Mouse (Mus musculus) midbrain, embryonic 12.5 days (tissue): ENCODE data around the gene Pde4d. TPM values are rescaled to one million over a fixed set of nuclear protein-coding genes. Genes with fewer than 3 reads are reported as not detected.

Source experiments
- ATAC-seq: fragments of 200-750 bp; cut with Nextera tagmentation; 2 replicates; pipeline ENCODE4 v1.8.0; 2017; ENCODE audit warnings: low read depth, moderate TSS enrichment, moderate library complexity; ENCODE audit not compliant: low FRiP score
- H3K27ac ChIP-seq: fragments of 300-500 bp; sonication (generic); replicated peaks from 2 replicates; pipeline ENCODE4 v1.5.1; 2016; ENCODE audit warnings: mild to moderate bottlenecking
- H3K27me3 ChIP-seq: fragments of 300-500 bp; sonication (generic); 2 replicates; pipeline ENCODE4 v1.6.1; 2016; ENCODE audit warnings: mild to moderate bottlenecking
- H3K36me3 ChIP-seq: fragments of 300-500 bp; sonication (generic); 2 replicates; pipeline ENCODE4 v1.6.1; 2016
- H3K4me1 ChIP-seq: fragments of 300-500 bp; sonication (generic); 2 replicates; pipeline ENCODE4 v1.6.1; 2016
- H3K4me2 ChIP-seq: fragments of 300-500 bp; sonication (generic); replicated peaks from 2 replicates; pipeline ENCODE4 v1.6.1; 2016; ENCODE audit warnings: mild to moderate bottlenecking, moderate library complexity
- H3K4me3 ChIP-seq: fragments of 300-500 bp; sonication (generic); 2 replicates; pipeline ENCODE4 v1.5.1; 2016; ENCODE audit warnings: mild to moderate bottlenecking
- H3K9ac ChIP-seq: fragments of 300-500 bp; sonication (generic); replicated peaks from 2 replicates; pipeline ENCODE4 v1.6.1; 2016; ENCODE audit warnings: mild to moderate bottlenecking, moderate library complexity
- H3K9me3 ChIP-seq: fragments of 300-500 bp; sonication (generic); 2 replicates; pipeline ENCODE4 v1.6.1; 2016; ENCODE audit warnings: mild to moderate bottlenecking
- WGBS: fragments of 180-500 bp; shearing (Covaris S2); methylation state at CpG from one replicate; pipeline ENCODE4 v1.1.7; 2016; 5-methylcytosine and 5-hydroxymethylcytosine counted together
- polyA plus RNA-seq: library from polyadenylated mRNA; unstranded; fragments of >200 nt; fragmentation: Nextera tagmentation; extraction: Ambion mirVana; gene quantifications from 2 replicates; pipeline ENCODE4 v1.2.1, GENCODE M21; 2016

Gene Pde4d
- polyA plus RNA-seq, 1 experiment from 2014 or later: 21.4 TPM

- Histone ChIP-seq H3K36me3 (no peaks in the 10 kb centered on the region), H3K9me3 (0 out of 2 replicates have a peak, but pooled peaks cover 3% of the 10 kb centered on the region), H3K27me3 (no peaks in the 10 kb centered on the region), H3K4me1 (0 out of 2 replicates have a peak, but pooled peaks cover 3% of the 10 kb centered on the region), H3K4me2 (no peak overlapping the region), H3K4me3 (no peak overlapping the region), H3K27ac (no peak overlapping the region), H3K9ac (no peak overlapping the region)
- ATAC-seq: no peak
- WGBS: 91% methylated on average over 6 of the region's 6 CpGs
Measured at GRCm38 (mm10) chr13:109279211-109279610, 829.5 kb downstream of the Pde4d start.

GRCm38 (mm10) chr13:109280433-109280832 is 830.7 kb downstream of the Pde4d start:
- Histone ChIP-seq H3K9me3 (0 out of 2 replicates have a peak, but pooled peaks cover 3% of the 10 kb centered on the region), H3K4me1 (0 out of 2 replicates have a peak, but pooled peaks cover 3% of the 10 kb centered on the region), H3K4me3 (no peak overlapping the region), H3K4me2 (no peak overlapping the region), H3K27ac (no peak overlapping the region), H3K27me3 (no peaks in the 10 kb centered on the region), H3K9ac (no peak overlapping the region), H3K36me3 (no peaks in the 10 kb centered on the region)
- ATAC-seq: no peak
- WGBS: 94% methylated on average over 5 of the region's 5 CpGs

GRCm38 (mm10) chr13:109287465-109287864 is 837.7 kb downstream of the Pde4d start:
- H3K27me3 ChIP-seq: no peaks in the 10 kb centered on the region
- no peaks in the 10 kb centered on the region for H3K9me3 ChIP-seq
- no peak for ATAC-seq
- no peak overlapping the region for H3K4me3 ChIP-seq
- no peaks in the 10 kb centered on the region for H3K4me1 ChIP-seq
- H3K27ac ChIP-seq: no peak overlapping the region
- WGBS: 95% methylated on average over 6 of the region's 6 CpGs
- H3K9ac ChIP-seq: no peak overlapping the region
- H3K4me2 ChIP-seq: no peak overlapping the region
- no peaks in the 10 kb centered on the region for H3K36me3 ChIP-seq

GRCm38 (mm10) chr13:109290922-109291321 is 841.2 kb downstream of the Pde4d start:
- WGBS: 38% methylated on average over 4 of the region's 4 CpGs
- Histone ChIP-seq H3K4me1 (no peaks in the 10 kb centered on the region), H3K27me3 (no peaks in the 10 kb centered on the region), H3K27ac (no peak overlapping the region), H3K4me2 (no peak overlapping the region), H3K36me3 (no peaks in the 10 kb centered on the region), H3K9ac (no peak overlapping the region), H3K4me3 (no peak overlapping the region), H3K9me3 (no peaks in the 10 kb centered on the region)
- ATAC-seq: no peak

GRCm38 (mm10) chr13:109293011-109293410 is 843.3 kb downstream of the Pde4d start:
- Histone ChIP-seq H3K4me3 (no peak overlapping the region), H3K9ac (no peak overlapping the region), H3K4me1 (peaks cover 4% of the 10 kb centered on the region; the same call in 1 of the 2 replicates), H3K9me3 (no peaks in the 10 kb centered on the region), H3K27me3 (no peaks in the 10 kb centered on the region), H3K4me2 (no peak overlapping the region), H3K36me3 (no peaks in the 10 kb centered on the region), H3K27ac (no peak overlapping the region)
- ATAC-seq: no peak

- Histone ChIP-seq H3K4me2 (no peak overlapping the region), H3K27me3 (no peaks in the 10 kb centered on the region), H3K36me3 (no peaks in the 10 kb centered on the region), H3K27ac (no peak overlapping the region), H3K9me3 (no peaks in the 10 kb centered on the region), H3K4me1 (peaks cover 4% of the 10 kb centered on the region; the same call in 1 of the 2 replicates), H3K4me3 (no peak overlapping the region), H3K9ac (no peak overlapping the region)
- WGBS: 50% methylated on average over 3 of the region's 3 CpGs
- no peak for ATAC-seq
Measured at GRCm38 (mm10) chr13:109296347-109297037, 846.7 kb downstream of the Pde4d start.

GRCm38 (mm10) chr13:109298852-109299251 is 849.1 kb downstream of the Pde4d start:
- Histone ChIP-seq H3K9ac (no peak overlapping the region), H3K4me2 (no peak overlapping the region), H3K36me3 (no peaks in the 10 kb centered on the region), H3K4me1 (peaks cover 4% of the 10 kb centered on the region; the same call in 1 of the 2 replicates), H3K4me3 (no peak overlapping the region), H3K27me3 (no peaks in the 10 kb centered on the region), H3K27ac (no peak overlapping the region), H3K9me3 (no peaks in the 10 kb centered on the region)
- WGBS: 89% methylated on average over 7 of the region's 7 CpGs
- no peak for ATAC-seq

GRCm38 (mm10) chr13:109299511-109300250 is 849.9 kb downstream of the Pde4d start:
- Histone ChIP-seq H3K27me3 (no peaks in the 10 kb centered on the region), H3K4me3 (no peak overlapping the region), H3K4me1 (peaks cover 4% of the 10 kb centered on the region; the same call in 1 of the 2 replicates), H3K9me3 (no peaks in the 10 kb centered on the region), H3K9ac (no peak overlapping the region), H3K4me2 (no peak overlapping the region), H3K36me3 (no peaks in the 10 kb centered on the region), H3K27ac (no peak overlapping the region)
- WGBS: 85% methylated on average over 12 of the region's 12 CpGs
- no peak for ATAC-seq

- H3K27ac ChIP-seq: no peak overlapping the region
- no peaks in the 10 kb centered on the region for H3K36me3 ChIP-seq
- no peak overlapping the region for H3K4me2 ChIP-seq
- 0 out of 2 replicates have a peak, but pooled peaks have one; percentile 27 for ATAC-seq
- H3K27me3 ChIP-seq: no peaks in the 10 kb centered on the region
- 67% methylated on average over 7 of the region's 7 CpGs for WGBS
- no peaks in the 10 kb centered on the region for H3K9me3 ChIP-seq
- H3K9ac ChIP-seq: no peak overlapping the region
- H3K4me1 ChIP-seq: no peaks in the 10 kb centered on the region
- no peak overlapping the region for H3K4me3 ChIP-seq
Measured at GRCm38 (mm10) chr13:109312542-109312941, 862.8 kb downstream of the Pde4d start.

- ATAC-seq: no peak
- no peak overlapping the region for H3K27ac ChIP-seq
Measured at GRCm38 (mm10) chr13:109315608-109316007, 865.9 kb downstream of the Pde4d start.

GRCm38 (mm10) chr13:109317644-109318043 is 867.9 kb downstream of the Pde4d start:
- Histone ChIP-seq H3K4me3 (no peak overlapping the region), H3K9ac (no peak overlapping the region), H3K36me3 (no peaks in the 10 kb centered on the region), H3K4me1 (no peaks in the 10 kb centered on the region), H3K9me3 (no peaks in the 10 kb centered on the region), H3K4me2 (no peak overlapping the region), H3K27me3 (no peaks in the 10 kb centered on the region), H3K27ac (no peak overlapping the region)
- no peak for ATAC-seq
- WGBS: 95% methylated on average over 2 of the region's 2 CpGs

More at GRCm38 (mm10) chr13:109315608-109316007, 865.9 kb downstream of the Pde4d start:
- WGBS: 80% methylated on average over 9 of the region's 9 CpGs
- no peaks in the 10 kb centered on the region for H3K27me3 ChIP-seq
- H3K36me3 ChIP-seq: no peaks in the 10 kb centered on the region
- H3K4me1 ChIP-seq: no peaks in the 10 kb centered on the region
- no peak overlapping the region for H3K4me3 ChIP-seq
- no peaks in the 10 kb centered on the region for H3K9me3 ChIP-seq
- H3K4me2 ChIP-seq: no peak overlapping the region
- H3K9ac ChIP-seq: no peak overlapping the region

GRCm38 (mm10) chr13:109318434-109318998 is 868.8 kb downstream of the Pde4d start:
- Histone ChIP-seq H3K9ac (no peak overlapping the region), H3K9me3 (no peaks in the 10 kb centered on the region), H3K27ac (no peak overlapping the region), H3K4me2 (no peak overlapping the region), H3K4me1 (no peaks in the 10 kb centered on the region), H3K4me3 (no peak overlapping the region), H3K36me3 (no peaks in the 10 kb centered on the region), H3K27me3 (no peaks in the 10 kb centered on the region)
- ATAC-seq: no peak
- 86% methylated on average over 3 of the region's 3 CpGs for WGBS
